Mouse (Mus musculus): ENCODE data around the gene Gm3854.
A peak's percentile ranks its signal among the peaks of the same experiment; 100 is the strongest.

The Gm3854 gene

DNA sequence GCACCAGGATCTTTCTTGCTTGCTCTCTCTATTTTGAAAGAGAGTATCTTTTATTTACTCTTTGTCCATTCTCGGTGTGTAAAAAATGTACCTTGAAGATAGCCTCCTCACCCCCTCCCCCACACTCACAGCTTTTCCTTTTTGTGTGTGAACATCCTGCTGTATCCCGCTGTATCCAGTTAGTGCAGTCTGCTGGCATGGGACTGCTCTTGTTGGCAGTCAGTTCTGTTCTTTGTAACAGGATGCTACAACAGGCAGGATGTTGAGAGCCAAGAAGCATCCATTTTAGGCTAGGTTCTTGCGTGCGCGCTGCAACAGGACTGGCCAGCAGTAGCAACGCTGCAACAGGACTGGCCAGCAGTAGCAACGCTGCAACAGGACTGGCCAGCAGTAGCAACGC is 43.4 kb downstream of the Gm3854 start:
- no peak for DNase-seq (ENCODE audit: low spot score in 2 of 2)

DNA sequence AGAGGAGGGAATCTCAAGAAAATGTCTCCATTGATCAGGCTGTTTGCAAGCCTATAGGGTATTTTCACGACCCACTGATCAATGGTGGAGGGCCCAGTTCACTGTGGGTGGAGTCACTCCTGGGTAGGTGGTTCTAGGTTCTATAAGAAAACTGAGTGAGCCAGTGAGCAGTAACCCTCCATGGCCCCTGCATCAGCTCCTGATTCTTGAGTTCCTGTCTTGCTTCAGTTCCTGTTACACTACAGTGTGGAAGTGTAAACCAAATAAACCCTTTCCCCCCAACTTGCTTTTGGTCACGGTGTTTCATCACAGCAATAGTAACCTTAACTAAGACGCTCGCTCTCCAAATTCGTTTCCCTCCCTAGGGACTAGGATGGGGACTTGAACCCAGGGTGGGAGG is 45.4 kb downstream of the Gm3854 start:
- no peak for DNase-seq (ENCODE audit: low spot score in 2 of 2)

DNA sequence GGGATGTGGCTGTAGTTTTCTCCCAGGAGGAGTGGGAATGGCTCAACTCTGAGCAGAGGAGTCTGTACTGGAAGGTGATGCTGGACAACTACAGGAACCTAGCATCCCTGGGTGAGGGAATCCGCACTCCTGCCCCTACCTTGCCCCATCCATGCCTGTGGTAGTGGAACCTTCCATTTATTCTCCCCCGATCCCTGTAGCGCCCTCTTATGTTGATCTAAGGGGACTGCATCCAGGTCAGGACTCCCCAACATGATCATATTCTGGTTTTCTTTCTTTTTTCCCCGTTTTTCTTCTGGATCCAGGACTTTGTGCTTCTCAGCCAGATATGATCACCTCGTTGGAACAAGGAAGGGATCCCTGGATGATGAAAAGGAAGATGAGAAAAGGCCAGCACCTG is 45.9 kb downstream of the Gm3854 start:
- no peak for DNase-seq (ENCODE audit: low spot score in 2 of 2)

DNA sequence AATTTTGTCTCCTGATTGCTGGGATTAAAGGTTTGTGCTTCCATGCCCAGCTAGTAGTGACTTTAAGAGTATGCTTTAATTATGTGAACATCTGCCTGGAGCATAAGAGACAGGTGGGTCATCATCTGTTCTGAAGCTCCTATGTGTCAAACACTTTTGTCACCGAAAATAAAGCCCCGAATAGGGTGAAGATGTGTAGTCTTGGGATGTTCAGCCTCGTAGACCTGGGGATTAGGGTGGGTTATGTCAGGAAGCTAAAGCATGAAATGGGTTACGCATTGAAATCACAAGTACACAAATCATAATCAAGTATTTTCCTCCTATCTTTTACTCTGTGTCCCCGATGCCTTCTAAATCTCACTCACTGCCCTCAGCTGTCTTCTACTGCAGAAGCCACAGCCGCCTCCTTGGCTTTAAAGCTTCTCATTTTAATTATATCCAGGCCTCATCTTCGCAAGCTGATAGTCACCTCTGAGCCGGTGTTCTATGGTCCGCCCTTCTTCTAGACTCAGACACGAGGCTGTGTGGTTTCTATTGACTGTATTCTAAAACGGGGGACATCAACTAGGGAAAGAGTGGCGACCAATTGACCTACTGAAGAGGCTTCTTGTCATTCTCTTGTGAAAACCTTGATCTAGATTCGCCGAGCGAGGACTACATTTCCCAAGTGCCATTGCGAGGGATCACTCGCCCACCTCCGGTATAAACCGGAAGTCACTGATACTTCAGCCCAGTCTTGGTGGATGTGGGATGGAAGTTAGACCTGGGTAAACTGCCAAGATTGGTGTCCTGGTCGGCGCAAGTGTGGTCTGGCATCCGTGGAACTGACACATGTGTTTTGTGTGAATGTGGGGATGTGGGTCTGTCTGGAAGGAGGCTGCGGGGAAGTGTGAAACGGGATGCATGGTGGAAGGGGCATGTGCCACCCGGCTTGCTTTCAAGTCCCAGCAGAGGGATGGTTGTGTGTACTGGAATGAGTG is 54.7 kb downstream of the Gm3854 start, which contains the start of gene Smim17:
Gene Smim17, plus strand, starts transcription at position 720 of the 980 bp plus-strand sequence.
- peak in 1 of 2 experiments; percentile 12 for DNase-seq (ENCODE audit: low spot score in 2 of 2)

All from spleen, postnatal 14 days (tissue).